Mouse (Mus musculus): Measurements from ENCODE around the gene Glb1l2. TPM values are rescaled to one million over a fixed set of nuclear protein-coding genes. Genes with fewer than 3 reads are reported as not detected.
A peak's percentile ranks its signal among the peaks of the same experiment; 100 is the strongest.

Gene Glb1l2
- total RNA-seq (2021), result 1 to 10 TPM in 1 of 2 experiments, under 1 TPM in 1; 0.67 to 1.9 TPM

DNA sequence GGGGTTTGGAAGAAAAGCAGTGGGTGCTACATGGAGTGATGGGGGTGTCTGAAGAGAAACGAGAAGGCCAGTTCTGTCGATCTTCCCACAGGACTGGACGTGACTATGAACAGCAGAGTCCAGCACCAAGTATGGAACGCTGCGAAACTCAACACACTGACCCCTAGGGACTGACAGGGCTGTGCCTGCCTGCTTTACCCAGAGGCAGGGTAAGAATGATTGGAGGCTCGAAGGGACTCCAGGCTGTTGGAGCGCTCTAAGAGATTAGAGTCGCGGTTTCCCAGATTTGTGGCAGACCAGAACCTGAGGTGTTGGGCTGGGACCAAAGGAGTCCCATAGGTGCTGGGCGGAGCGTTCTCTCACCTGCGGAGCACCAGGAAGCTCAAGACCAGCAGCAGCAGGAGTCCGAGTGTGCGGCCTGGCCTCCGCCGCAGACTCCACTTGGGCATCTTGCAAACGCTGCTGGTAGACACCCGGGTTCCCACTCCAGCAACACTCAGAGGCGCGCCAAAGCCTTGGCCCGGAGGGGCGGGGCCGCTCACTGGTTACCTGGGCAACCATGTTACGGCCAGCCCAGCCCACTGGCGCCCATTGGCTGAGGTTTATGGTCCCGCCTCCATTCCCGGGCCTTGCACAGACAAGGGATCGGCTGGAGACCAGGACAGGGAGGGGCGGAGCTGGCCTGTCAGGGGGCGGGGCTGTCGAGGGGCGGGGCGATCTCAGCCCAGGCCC, at the start of gene Glb1l2:
TSS of gene Glb1l2 (minus strand) at position 534 of the 732 bp plus-strand sequence.
- peak; percentile 87 to 88 for DNase-seq
- intact Hi-C loops (cut with DNase I), result no loop called here

DNA sequence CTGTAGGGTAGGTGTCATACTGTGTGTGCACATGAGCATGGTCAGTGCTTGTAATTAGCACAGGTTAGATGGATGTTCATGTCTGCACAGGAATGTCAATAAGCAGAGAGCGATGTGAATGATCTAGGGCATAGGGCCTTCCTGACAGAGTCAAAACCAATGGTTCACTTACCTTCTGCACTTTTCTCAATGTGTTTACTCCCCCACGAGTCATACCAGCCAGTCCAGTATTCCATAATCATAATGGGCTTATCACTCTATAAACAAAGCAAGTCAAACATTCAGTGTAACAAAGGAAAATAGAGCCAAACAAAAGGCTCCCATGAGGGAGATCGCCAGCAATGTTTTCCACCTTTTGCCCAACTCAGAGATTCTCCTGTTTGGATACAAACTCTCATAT, 24.8 kb upstream of the Glb1l2 start:
- DNase-seq, result no peak
- intact Hi-C loops (cut with DNase I), result no loop called here

DNA sequence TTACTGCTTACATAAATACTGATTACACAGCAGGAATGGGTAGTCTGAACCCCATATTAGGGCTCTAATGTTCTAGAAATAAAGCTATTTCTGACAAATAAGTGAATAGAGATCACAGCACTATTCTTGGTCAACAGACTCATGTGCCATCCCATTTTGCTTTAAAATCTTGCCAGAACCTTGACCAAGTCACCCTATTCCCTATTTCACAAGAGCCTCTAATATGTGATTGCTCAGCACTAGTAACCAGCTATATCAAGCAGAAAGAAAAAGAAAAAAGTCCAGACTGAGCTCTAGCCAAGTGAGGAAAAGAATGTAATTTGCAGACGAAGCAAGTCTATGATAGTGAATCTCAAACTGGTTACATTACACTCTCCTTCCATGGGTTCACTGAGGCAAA, 13.7 kb upstream of the Glb1l2 start:
- intact Hi-C loops (cut with DNase I), result no loop called here
- DNase-seq, result no peak

DNA sequence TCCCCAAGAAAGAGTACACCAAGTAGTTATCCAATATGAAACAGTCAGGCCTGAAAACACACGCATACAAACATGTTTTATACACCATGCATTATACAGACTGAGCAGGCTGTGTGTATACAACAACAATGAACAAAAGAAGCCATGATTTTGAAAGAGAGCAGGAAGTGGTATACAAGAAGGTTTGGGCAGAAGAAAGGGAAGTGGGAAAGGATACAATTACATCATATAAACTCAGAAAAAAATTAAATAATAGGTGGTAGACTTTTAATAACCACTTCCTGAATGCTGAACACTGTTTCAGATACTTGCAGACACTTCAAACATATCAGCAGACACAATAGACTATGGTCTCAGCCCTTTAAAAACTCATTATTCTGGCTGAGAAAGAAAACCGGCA, 2.5 kb upstream of the Glb1l2 start:
- intact Hi-C loops (cut with DNase I), result no loop called here
- no peak for DNase-seq

DNA sequence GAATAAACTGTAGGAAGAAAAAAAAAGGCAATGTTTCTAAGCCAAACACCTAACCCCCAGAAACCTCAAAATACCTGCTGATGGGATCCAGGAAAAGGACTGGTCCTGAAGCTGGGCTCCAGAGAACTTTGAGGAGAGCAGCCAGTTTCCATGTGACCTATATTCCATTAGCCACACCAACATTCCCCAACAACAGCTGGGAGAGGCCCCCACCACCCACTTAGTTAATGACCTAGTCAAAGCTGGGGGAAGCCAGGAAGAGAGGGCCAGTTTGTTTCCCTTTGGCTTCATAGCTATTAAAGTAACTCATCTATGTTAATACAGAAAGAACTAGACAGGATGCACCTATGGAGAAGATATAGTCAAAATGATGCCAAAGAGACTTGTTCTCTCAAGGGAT, 1.9 kb downstream of the Glb1l2 start:
- DNase-seq, result peak in 1 of 2 experiments; percentile 6
- intact Hi-C loops (cut with DNase I), result no loop called here

DNA sequence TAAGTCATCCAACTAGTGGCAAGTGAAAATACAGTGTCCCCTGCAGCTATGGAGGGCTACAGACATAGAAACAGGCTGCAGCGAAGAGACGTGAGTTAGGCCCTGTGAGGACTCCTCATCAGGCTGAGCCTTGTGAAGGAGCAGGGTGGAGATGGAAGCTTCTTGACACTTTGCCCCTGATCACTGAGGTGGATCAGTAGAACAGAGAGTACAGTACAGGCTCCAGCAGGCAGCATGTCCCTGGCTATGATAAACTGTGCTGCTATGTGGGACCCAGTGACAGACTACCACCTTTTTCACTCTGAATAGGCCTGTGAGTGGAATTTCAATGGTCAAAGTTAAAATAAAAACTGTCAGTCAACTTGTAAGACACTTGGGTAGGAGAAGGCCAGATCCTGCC, 5.9 kb downstream of the Glb1l2 start:
- intact Hi-C loops (cut with DNase I), result no loop called here
- DNase-seq, result no peak

DNA sequence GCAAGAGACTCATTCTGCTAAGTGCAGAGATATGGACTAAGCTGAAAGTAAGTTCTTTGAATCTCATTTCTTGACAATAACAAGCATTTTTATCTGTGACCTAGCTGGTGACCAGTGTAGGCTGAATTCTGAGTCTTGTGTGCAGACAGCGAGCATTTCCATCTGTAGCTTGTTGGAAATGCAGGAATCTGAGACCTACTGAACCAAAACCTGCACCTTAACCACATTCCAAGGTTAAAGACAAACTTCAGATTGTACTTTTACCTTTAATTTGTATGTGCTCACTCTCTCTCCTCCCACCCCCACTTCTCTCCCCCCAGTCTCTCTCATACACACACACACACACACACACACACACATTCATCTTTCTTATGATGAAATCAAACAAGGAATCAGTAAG, 7.5 kb downstream of the Glb1l2 start:
- intact Hi-C loops (cut with DNase I), result no loop called here
- no peak for DNase-seq

DNA sequence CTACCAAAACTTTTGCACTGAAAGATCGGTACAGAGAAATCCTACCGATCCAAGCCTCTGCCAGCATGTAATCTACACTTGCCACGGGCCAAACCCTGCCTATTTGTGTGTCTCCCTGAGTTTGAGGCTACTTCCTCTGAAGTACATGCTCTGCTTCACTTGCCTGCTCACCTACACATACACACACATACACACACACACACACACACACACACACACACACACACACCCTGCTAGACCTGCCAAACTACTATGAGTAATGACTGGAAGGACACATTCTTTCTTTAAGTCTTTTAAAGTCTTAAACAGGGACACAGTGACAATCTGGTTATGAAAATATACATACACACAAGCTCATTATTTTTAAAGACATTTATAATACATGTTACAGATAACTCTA, 8.1 kb downstream of the Glb1l2 start:
- intact Hi-C loops (cut with DNase I), result no loop called here
- no peak for DNase-seq

DNA sequence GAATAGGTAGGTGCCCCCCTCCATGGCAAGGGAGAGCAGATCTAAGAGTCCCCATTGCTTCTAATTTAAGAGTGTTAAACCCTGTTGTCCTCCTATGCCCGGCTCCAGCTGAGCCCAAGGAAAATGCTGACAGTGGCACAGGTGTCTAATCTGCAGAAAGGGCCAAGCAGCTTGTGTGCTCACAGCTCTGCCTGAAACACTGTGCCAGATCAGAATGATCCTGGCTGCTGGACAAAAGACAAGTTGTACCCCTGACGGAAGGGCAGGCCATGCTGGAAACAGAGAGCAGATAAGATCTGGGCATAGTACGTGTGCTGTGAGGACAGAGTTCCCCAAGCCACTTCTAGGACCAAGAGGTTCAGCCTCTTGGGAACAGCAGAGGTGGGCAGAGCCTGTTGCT, 13.4 kb downstream of the Glb1l2 start:
- no peak for DNase-seq
- intact Hi-C loops (cut with DNase I), result no loop called here

DNA sequence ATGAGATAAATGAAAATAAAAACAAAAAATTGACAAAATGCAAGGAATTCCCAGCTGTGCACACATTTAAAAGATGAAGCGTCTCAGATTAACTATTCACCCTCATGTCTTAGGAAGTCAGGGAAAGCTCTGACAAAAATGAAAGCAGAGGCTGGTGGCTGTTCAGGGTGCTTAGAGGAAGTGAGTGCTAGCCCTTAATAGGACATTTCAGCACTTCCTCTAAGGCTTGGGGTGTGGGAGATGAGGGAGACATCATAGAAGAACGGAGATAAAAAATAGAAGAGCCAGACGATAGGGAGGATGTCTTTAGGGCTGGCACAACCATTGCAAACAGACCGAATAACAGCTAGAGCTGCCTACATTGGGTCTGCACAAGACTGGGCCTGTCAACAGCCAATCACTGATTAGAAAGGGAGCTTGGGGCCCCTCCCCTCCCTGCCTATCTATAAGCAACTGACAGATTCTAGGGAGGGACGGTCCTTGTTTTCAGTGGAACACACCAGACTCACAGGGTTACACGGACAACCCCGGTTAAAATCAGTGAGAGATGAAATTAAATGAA, 22.8 kb downstream of the Glb1l2 start:
- DNase-seq, result no peak
- intact Hi-C loops (cut with DNase I), result no loop called here

DNA sequence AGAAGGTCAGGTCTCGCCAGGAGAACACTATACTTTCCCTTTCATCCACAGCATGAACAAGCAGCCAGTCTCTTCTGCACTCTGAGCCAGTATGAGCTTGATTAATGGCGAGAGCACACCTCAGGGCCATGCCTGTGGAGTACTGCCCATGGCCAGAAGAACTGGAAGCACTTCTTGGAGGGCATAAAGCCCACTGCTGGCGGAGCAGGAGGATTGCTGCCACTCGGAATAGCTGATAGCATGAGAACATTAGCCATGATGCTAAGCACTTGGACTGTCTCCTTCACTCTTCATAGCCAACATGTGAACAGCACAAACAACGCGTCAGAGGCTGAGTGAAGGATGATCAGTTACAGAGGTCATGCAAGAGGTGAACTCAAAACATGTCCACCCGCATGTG, 27.8 kb downstream of the Glb1l2 start:
- DNase-seq, result no peak
- intact Hi-C loops (cut with DNase I), result no loop called here

DNA sequence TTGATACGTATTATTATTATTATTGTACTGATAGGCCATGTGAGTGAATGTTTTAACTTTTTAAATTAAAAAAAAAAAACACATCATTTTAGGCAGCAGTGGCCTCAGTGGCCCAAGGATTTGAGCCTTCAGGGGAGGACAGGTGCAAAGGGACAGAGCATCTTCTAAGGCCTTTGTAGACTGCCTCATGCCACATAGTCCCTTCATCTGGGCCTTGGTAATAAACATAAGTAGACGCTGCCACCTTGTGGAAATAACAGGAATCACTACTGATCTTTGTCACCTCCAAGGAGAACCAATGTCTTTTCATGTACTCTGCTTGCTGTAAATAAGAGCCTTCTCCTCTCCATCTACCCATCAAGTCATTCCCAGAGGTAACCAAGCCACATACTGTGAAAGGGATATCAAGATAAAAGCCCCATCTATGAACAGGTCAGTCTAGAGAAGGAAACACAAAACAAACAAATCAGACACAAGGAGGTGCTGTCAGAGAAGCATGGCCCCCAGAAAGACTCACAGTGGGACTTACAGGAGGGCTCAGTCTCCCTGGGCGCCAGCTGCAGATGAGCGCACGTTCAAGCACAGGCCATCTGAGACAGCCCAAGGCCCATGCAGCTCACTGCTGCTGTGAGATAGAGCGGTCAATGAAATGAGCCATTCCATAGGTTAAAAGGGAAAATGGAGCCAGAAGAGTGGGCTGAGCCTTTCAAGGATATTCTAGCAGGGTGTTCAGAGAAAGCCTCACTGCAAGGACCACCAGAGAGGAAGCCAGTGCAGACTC, 30.0 kb downstream of the Glb1l2 start:
- peak; percentile 59 to 65 for DNase-seq
- intact Hi-C loops (cut with DNase I), result loop anchor here (1.0 to 2.0 kb wide), 2 partner anchors 1084 to 1120 kb away; no protein-coding TSS in a partner anchor

DNA sequence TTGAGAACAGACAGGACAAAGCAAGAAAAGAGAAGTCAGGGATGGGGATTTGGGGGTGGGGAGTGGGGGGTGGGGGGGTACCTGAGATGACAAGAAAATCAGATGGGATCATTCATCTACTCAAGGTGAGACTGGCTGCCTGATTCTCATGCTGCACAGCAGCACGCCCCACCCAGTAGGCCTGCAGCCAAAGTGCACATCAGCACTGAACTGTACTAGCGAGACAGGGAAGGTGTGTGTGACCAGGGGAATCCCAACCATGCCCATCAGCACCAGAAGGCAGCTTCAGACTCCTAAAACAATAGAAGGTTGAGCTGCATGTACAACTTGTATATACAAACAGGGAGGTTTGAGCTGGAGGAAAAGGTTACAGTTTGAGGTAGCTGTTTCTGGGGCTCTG, 30.6 kb downstream of the Glb1l2 start:
- intact Hi-C loops (cut with DNase I), result loop anchor here (1.0 to 2.0 kb wide), 2 partner anchors 1083 to 1119 kb away; no protein-coding TSS in a partner anchor
- DNase-seq, result no peak

DNA sequence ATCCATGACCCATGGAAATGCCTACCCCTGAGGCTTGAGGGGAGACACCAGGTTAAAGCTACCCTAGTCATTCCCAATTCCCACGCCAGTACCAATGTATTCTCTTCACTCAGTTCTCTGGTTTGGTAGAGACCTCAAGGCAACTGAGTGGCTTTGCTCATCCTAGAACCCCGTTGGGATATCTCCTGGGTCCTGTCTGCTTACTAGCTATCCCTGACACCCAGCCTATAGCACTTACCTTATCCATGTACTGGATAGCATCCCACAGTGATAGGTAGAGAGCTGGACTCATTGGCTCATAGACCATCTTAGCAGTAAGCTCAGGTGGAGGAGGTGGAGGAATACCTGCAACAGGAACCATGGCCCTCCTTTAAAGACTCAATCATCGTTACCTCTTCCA, 38.1 kb downstream of the Glb1l2 start:
- DNase-seq, result no peak
- intact Hi-C loops (cut with DNase I), result no loop called here

DNA sequence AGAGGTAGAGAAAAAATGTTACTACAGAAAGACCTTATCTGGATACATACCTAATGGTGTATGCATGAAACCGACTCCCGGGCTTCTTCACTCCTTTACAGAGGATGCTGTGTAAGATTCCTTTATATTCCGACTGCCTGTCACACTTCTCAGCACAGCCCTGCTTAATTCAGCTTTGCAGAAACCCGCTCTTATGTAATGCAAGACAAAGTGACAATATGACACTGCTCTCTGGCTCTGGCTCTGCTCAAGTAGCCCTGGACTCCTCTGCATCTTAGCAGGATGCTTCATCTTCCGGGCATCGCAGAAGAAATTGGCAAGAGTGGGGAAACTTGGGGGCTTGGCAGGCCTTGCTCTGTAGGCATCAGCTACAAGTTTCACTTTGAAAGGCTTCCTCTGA, 43.8 kb downstream of the Glb1l2 start:
- DNase-seq, result no peak
- intact Hi-C loops (cut with DNase I), result loop anchor here (5.0 kb wide), 1 partner anchor 1105 kb away; no protein-coding TSS in a partner anchor

DNA sequence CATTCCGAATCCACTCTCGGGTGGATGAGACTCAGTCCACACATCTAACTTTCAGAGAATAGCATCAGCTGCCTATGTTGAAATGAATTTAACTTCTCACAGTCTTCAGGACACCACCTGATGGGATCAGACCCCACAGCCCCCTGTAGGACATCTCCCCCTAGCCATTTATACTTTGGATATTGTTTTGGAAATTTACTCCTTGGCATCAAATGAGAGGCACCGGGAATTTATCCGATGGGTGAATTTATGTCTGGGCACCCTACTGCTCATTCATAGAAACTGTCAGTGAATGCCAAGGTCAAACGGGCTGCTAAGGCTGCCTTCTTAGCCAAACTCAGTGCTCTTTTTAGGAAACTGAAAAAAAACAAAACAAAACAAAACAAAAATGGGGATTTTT, 45.7 kb downstream of the Glb1l2 start:
- intact Hi-C loops (cut with DNase I), result loop anchor here (5.0 kb wide), 1 partner anchor 1103 kb away; no protein-coding TSS in a partner anchor

DNA sequence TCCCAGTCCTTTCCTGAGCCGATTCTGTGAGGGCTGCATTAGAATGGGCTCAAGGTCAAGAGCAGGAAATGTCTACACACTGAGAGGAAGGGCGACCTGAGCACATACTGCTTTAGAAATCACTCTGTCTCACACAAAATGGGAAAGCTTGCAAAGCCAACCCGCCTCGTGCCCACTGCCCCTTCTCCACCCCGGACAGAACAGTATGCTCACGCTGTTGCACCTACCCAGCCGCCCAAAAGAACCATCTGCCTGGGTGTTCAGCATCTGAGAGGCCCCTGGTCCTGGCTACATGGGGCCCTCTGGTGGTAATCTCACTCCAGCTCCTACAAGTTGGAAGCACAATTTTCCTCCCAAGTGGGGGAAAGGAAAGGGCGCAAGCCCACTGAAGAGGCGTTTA, 46.2 kb downstream of the Glb1l2 start:
- intact Hi-C loops (cut with DNase I), result loop anchor here (5.0 kb wide), 1 partner anchor 1103 kb away; no protein-coding TSS in a partner anchor
- DNase-seq, result peak; percentile 26 to 32

More for the DNA sequence above, 45.7 kb downstream of the Glb1l2 start:
- DNase-seq, result no peak

DNA sequence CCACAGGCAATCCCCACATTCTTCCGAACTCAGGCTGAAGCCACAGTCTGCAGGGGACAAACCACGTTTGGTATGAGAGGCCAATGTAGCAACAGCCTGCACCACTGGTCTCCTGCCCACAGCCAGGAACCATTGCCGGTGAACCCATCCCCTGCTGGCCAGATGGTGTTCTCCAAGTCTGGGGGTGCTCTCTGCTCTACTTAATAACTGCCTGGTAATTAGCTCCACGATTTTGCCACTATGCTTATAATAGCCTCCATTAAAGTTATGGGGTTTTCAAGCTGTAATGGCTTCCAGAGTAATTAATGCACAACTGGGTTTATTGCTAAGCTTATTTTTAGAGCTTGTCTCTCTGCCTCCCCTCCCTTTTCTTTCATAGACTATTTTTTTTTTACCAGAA, 57.4 kb downstream of the Glb1l2 start:
- DNase-seq, result no peak
- intact Hi-C loops (cut with DNase I), result no loop called here

DNA sequence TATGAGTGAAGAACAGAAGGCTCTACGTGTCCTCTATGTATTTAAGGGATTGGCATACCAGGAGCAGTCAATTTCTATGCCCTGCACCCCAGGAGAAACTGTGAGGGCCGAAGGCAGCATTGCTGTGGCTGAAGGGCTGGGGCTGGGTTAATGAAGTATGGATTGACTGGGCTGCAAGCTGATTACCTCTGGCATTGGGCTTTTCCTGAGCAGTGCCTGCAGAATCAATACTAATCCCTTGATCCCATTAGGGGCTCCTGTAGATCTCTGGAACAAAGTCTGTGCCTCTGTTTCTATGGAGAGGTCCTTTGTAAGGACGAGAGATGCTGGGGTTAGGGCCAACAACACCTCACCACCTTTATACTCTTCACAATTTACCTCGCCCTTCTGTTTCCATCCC, 59.1 kb downstream of the Glb1l2 start:
- intact Hi-C loops (cut with DNase I), result no loop called here
- DNase-seq, result no peak

DNA sequence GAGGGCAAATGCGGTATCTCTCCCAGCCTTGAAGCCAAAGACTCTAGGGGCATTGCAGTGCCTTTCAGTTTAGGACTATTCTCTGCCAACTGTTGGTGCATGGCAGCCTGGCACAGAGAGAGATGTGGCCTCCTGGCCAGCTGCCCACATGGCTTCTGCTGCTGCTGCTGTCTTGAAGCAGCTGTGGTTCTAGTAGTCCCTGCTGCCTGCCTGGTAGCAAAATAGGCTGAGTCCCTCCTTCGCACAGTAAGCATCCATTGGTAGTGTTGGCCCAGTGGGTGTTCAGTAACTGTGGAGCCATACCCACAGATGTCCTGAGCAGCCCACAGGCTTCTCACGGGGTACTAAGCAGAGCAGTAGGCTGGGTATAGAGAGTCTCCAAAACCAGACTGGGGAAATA, 63.5 kb downstream of the Glb1l2 start:
- intact Hi-C loops (cut with DNase I), result no loop called here
- DNase-seq, result no peak

DNA sequence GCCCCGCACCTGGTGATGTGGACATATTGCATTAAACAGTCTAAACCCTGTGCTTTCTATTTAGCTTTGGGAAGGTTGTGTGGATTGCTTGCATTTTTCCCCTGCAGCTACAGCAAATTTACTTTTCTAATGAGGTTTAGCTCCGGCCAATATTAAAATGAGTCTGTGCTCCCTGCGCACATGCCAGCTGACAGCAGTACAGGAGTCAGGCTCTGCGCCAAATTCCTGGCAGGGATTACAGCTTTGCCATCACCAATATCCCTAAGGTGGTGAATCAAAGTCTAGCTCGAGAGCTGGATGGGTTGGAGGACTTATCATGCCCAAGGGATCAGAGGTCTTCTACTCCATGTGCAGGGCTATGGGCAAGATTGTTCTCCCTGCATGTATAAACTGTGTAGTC, 69.2 kb downstream of the Glb1l2 start:
- no peak for DNase-seq
- intact Hi-C loops (cut with DNase I), result no loop called here

DNA sequence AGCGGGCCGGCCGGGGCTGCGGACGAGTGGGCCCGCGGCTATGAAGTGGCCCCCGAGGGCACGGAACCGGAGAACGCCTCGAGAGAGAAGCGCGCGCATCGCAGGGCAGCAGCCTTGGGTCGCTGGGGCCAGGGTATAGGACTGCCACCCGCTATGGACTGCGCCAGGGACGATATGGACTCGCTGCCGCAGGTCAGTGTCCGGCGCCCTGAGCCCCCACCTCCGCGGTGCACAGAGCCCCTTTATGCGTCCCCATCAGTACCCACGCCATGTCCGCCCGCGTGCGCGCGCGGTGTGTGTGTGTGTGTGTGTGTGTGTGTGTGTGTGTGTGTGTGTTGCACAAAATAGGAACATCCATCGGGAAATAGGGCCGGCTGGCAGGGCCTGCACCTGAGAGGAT, 72.3 kb downstream of the Glb1l2 start:
- intact Hi-C loops (cut with DNase I), result no loop called here

More for the DNA sequence above, 72.3 kb downstream of the Glb1l2 start:
- no peak for DNase-seq

All from heart, postnatal 10 days (tissue).